Mouse (Mus musculus) stomach, embryonic 14.5 days (tissue): ENCODE results near the gene Dock8. TPM values are rescaled to one million over a fixed set of nuclear protein-coding genes. Genes with fewer than 3 reads are reported as not detected.

ENCODE experiments used
- polyA plus RNA-seq: library from polyadenylated mRNA; unstranded; fragments of >200 nt; fragmentation: Nextera tagmentation; extraction: Ambion mirVana; gene quantifications from 2 replicates; pipeline ENCODE4 v1.2.1, GENCODE M21; 2014

Gene Dock8
- polyA plus RNA-seq, 1 experiment from 2014 or later: 10.7 TPM

Other genes with a start within 250 kb of the Dock8 start
- 16.8 and 20.3 TPM in 2 replicates for gene Pgm5, start 137.7 kb upstream of the Dock8 start, polyA plus RNA-seq
- gene Gm10053, start 123.8 kb upstream of the Dock8 start, polyA plus RNA-seq: 206 and 216 TPM in 2 replicates
- gene Foxd4, start 98.3 kb upstream of the Dock8 start, polyA plus RNA-seq: not detected in 2 replicates
- 19.8 and 23.0 TPM in 2 replicates for gene Cbwd1, start 37.9 kb upstream of the Dock8 start, polyA plus RNA-seq
- 21.8 and 24.7 TPM in 2 replicates for gene Kank1, start 237.4 kb downstream of the Dock8 start, polyA plus RNA-seq